Mouse (Mus musculus) testis, adult 2 months (tissue): ENCODE results near the gene Map3k20. TPM values are rescaled to one million over a fixed set of nuclear protein-coding genes. Genes with fewer than 3 reads are reported as not detected.

Experiments used
- H3K27ac ChIP-seq: fragments of 200-500 bp; 2 replicates; pipeline ENCODE4 v1.5.1; 2012; ENCODE audit warnings: low read depth, low read length; ENCODE audit not compliant: control insufficient read depth, insufficient read depth
- H3K27me3 ChIP-seq: fragments of 200-500 bp; 2 replicates; pipeline ENCODE4 v1.6.1; 2012; ENCODE audit warnings: mild to moderate bottlenecking, low read length, moderate library complexity; ENCODE audit not compliant: control insufficient read depth, insufficient read depth
- H3K36me3 ChIP-seq: fragments of 200-500 bp; 2 replicates; pipeline ENCODE4 v1.6.1; 2012; ENCODE audit warnings: mild to moderate bottlenecking, low read length; ENCODE audit not compliant: control insufficient read depth, insufficient read depth
- H3K4me1 ChIP-seq: fragments of 200-500 bp; 2 replicates; pipeline ENCODE4 v1.6.1; 2012; ENCODE audit warnings: low read length; ENCODE audit not compliant: control insufficient read depth, insufficient read depth
- H3K4me3 ChIP-seq: fragments of 200-500 bp; 2 replicates; pipeline ENCODE4 v1.5.1; 2012; ENCODE audit warnings: low read depth, mild to moderate bottlenecking, low read length, moderate library complexity, mixed read lengths; ENCODE audit not compliant: control insufficient read depth
- CTCF ChIP-seq: fragments of 200-500 bp; IDR thresholded peaks from 2 replicates; pipeline ENCODE4 v1.5.1; 2012; ENCODE audit warnings: low read depth, mild to moderate bottlenecking, inconsistent platforms, low read length, moderate library complexity; ENCODE audit not compliant: control insufficient read depth, insufficient read depth, insufficient replicate concordance
- POLR2A ChIP-seq: fragments of 200-500 bp; IDR thresholded peaks from 2 replicates; pipeline ENCODE4 v1.6.1; 2012; ENCODE audit warnings: low read depth, mild to moderate bottlenecking, inconsistent platforms, low read length, moderate library complexity; ENCODE audit not compliant: control insufficient read depth
- polyA plus RNA-seq: library from polyadenylated mRNA; depleted of rRNA; stranded (reverse); fragments of >200 nt; gene quantifications from 2 replicates; pipeline ENCODE4 v1.2.3, GENCODE M21; 2012

Gene Map3k20
- polyA plus RNA-seq, 1 experiment: 2.8 TPM

DNA sequence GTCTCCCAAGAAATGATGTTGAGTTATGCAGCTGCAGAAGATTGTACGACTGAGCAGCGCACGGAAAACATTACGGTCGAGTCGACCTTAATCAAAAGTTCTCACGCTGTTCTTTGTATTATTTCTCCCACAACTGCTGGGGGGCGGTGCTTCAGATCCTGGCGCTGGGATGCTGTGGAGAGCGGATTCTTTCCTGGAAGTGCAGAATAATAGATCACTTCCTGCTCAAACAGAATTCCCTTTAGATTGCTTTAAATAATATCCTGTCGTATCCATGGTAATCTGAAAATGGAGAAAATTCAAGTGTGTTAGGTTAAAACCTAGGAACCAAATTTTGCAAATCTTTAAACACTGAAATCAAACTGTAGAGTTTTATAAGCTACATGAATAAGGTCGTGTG is 39.0 kb downstream of the Map3k20 start:
- TF ChIP-seq CTCF (no peak), POLR2A (no peak)
- Histone ChIP-seq H3K27me3 (no peaks in the 10 kb centered on the region), H3K36me3 (no peaks in the 10 kb centered on the region), H3K27ac (no peak overlapping the region), H3K4me1 (no peaks in the 10 kb centered on the region), H3K4me3 (no peak overlapping the region)

DNA sequence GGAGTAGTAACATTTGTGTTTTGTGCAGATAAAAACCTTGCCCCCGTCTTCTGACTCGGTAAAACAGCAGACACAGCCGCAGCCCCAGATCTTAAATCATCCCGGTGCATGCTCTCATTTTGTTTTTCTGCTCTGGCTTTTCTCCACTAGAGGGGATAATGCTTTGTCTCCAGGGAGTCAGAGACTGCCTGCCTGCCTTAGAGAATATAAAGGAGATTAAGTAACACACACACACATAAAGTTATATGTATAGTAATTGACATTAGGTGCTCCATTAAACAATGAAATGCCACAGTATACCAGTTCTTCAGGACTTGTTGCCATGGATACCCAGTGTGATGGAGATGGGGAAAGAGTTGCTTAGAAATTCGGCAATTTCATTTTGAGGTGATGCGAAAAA is 41.1 kb downstream of the Map3k20 start:
- TF ChIP-seq POLR2A: no peak
- no peak for TF ChIP-seq CTCF
- H3K27ac ChIP-seq: no peak overlapping the region
- H3K4me1 ChIP-seq: no peaks in the 10 kb centered on the region
- no peaks in the 10 kb centered on the region for H3K27me3 ChIP-seq
- H3K4me3 ChIP-seq: no peak overlapping the region
- H3K36me3 ChIP-seq: no peaks in the 10 kb centered on the region

DNA sequence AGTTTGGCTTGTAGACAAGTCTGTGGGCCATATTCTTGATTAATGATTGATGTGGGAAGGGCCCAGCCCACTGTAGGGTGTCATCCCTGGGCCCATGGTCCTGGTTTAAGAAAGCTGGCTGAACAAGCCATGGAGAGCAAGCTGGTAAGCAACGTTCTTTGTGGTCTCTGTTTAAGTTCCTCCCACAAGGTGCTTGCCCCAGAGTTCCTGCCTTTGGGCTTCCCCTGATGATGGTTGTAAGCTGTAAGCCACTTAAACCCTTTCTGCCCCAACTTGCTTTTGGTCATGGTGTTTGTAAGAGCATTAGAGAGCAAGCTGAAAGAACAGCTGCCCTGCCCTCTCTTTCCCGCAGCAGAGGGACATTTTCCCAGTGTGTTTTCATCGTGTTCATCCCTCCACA is 43.0 kb downstream of the Map3k20 start:
- no peaks in the 10 kb centered on the region for H3K4me1 ChIP-seq
- no peak for TF ChIP-seq CTCF
- TF ChIP-seq POLR2A: no peak
- H3K4me3 ChIP-seq: no peak overlapping the region
- H3K27ac ChIP-seq: no peak overlapping the region
- no peaks in the 10 kb centered on the region for H3K36me3 ChIP-seq
- no peaks in the 10 kb centered on the region for H3K27me3 ChIP-seq

DNA sequence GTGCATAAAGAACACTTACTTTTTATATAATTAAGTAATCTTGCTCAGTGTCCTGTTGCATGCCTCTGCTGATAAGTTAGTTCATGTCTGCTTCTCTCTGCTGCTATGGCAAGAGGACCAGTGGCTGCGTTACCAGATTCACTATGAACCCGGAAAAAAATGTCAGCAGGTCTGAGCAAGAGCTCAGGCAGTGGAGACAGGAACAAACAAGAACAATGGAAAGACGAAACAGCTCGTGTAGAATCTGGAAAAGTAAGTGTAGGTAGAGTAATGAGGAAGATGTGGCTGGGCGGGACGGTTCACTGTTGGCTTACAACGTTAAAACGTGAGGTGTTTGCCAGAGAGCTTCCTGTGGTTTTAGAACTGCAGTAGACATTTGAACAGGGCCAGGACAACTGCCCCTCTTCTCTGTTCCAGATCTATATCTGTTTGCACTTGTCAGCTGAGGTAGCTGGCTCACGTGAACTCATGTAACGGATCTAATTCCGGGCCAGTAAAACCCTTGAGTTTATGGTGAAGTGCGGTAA is 45.6 kb downstream of the Map3k20 start:
- H3K27ac ChIP-seq: no peak overlapping the region
- H3K27me3 ChIP-seq: no peaks in the 10 kb centered on the region
- H3K4me3 ChIP-seq: no peak overlapping the region
- no peaks in the 10 kb centered on the region for H3K36me3 ChIP-seq
- no peak for TF ChIP-seq CTCF
- no peak for TF ChIP-seq POLR2A
- no peaks in the 10 kb centered on the region for H3K4me1 ChIP-seq

DNA sequence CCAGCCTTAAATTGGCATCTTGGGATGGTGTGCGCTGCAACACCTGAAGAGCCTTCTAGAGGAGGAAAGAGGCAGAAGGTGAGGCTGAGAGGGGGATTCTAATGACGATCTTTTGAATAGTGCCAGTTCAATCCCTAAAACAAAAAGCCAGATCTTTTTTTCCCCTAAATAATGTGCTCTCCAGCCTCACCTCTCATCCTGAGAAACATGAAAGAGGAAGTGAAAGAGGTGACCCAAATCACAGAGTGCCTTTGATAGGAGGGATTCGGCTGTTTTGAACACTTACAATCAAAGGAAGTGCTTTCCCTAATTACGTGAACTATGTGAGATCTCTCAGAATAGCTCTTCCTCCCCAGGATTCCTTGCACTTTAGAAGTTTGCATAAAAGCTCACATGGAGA is 46.6 kb downstream of the Map3k20 start:
- Histone ChIP-seq H3K27ac (no peak overlapping the region), H3K27me3 (no peaks in the 10 kb centered on the region), H3K36me3 (no peaks in the 10 kb centered on the region), H3K4me1 (no peaks in the 10 kb centered on the region), H3K4me3 (no peak overlapping the region)
- TF ChIP-seq POLR2A (no peak), CTCF (no peak)

DNA sequence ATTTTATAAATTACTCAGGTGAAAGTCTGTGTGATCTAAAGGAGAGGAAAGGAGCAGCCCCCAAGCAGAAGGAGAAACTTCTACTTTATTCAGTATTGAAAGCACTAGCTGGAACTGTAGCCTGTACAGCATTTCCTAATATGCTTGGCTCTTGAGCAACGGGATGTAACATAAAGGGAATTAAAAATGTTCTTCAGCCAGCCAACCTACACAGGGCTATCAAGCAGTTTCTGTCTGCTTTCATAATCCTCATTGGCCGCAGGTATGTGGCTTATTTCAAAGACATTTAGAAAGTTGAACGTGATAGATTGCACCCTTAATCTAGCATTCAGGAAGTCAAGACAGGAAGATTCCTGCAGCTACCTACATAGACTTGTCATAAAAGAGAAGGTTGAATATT is 47.8 kb downstream of the Map3k20 start:
- H3K27me3 ChIP-seq: no peaks in the 10 kb centered on the region
- TF ChIP-seq POLR2A (no peak), CTCF (no peak)
- no peak overlapping the region for H3K4me3 ChIP-seq
- no peak overlapping the region for H3K27ac ChIP-seq
- no peaks in the 10 kb centered on the region for H3K36me3 ChIP-seq
- no peaks in the 10 kb centered on the region for H3K4me1 ChIP-seq

DNA sequence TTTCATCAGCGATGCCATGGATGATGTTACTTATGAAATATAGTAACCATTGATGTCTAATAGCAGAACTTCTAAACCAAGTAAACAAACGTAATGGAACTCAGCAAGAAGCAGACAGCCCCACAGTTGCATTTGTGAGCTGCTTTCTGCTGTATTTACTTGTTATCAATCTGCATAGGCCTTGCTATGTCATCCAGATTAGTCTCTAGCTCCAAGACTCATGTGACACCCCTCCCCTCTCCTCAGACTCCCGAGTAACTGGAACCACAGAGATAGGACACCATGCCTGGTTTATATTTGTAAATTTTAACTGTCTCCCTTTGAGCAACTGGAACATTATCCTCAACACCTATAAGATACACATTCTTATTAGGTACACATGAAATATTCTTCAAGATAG is 51.4 kb downstream of the Map3k20 start:
- Histone ChIP-seq H3K27me3 (no peaks in the 10 kb centered on the region), H3K36me3 (no peaks in the 10 kb centered on the region), H3K4me1 (no peaks in the 10 kb centered on the region), H3K4me3 (no peak overlapping the region), H3K27ac (no peak overlapping the region)
- TF ChIP-seq CTCF: no peak
- no peak for TF ChIP-seq POLR2A

DNA sequence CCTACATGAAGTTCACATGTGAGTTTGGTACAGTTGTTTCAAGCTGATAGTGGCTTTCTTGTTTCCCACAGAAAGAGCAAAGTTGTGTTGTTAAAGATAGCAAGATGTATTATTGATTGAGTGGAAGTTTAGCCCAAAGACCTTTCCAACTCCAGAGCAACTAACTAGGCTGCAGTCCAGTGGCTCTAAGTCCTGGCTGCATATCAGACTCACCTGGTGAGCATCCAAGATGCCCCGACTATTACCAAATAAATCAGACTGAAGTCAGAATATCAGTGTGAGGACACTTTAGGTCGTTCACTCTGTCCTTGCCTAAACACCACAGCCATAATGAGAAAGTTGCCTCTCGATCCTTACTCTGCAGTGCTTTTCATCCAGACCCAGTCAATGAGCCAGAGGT is 59.8 kb downstream of the Map3k20 start:
- TF ChIP-seq POLR2A (no peak), CTCF (no peak)
- Histone ChIP-seq H3K4me3 (no peak overlapping the region), H3K27me3 (no peaks in the 10 kb centered on the region), H3K4me1 (no peaks in the 10 kb centered on the region), H3K36me3 (no peaks in the 10 kb centered on the region), H3K27ac (no peak overlapping the region)
